Mouse (Mus musculus) liver, embryonic 15.5 days (tissue): ENCODE measurements around the gene Stradb. TPM values are rescaled to one million over a fixed set of nuclear protein-coding genes. Genes with fewer than 3 reads are reported as not detected.
"Not testable (repeated sequence)": the region's sequence is repeated elsewhere in the genome, so short reads cannot be mapped to it uniquely, and the experiment has no call there.

Source experiments
- ATAC-seq: fragments of 200-750 bp; cut with Nextera tagmentation; 2 replicates; pipeline ENCODE4 v1.8.0; 2017; ENCODE audit warnings: moderate number of reproducible peaks, mild to moderate bottlenecking, moderate library complexity; ENCODE audit not compliant: insufficient read depth
- H3K27ac ChIP-seq: fragments of 300-500 bp; sonication (generic); replicated peaks from 2 replicates; pipeline ENCODE4 v1.5.1; 2015; ENCODE audit warnings: mild to moderate bottlenecking, inconsistent platforms
- H3K27me3 ChIP-seq: fragments of 300-500 bp; sonication (generic); 2 replicates; pipeline ENCODE4 v1.6.1; 2015; ENCODE audit warnings: mild to moderate bottlenecking, inconsistent platforms
- H3K36me3 ChIP-seq: fragments of 300-500 bp; sonication (generic); replicated peaks from 2 replicates; pipeline ENCODE4 v1.6.1; 2015; ENCODE audit warnings: moderate library complexity, mild to moderate bottlenecking, inconsistent platforms
- H3K4me1 ChIP-seq: fragments of 300-500 bp; sonication (generic); replicated peaks from 2 replicates; pipeline ENCODE4 v1.6.1; 2015; ENCODE audit warnings: inconsistent platforms
- H3K4me2 ChIP-seq: fragments of 300-500 bp; sonication (generic); 2 replicates; pipeline ENCODE4 v1.6.1; 2015; ENCODE audit warnings: moderate library complexity, mild to moderate bottlenecking, inconsistent platforms
- H3K4me3 ChIP-seq: fragments of 300-500 bp; sonication (generic); replicated peaks from 2 replicates; pipeline ENCODE4 v1.5.1; 2015; ENCODE audit warnings: mild to moderate bottlenecking, inconsistent platforms
- H3K9ac ChIP-seq: fragments of 300-500 bp; sonication (generic); 2 replicates; pipeline ENCODE4 v1.6.1; 2015; ENCODE audit warnings: moderate library complexity, mild to moderate bottlenecking, inconsistent platforms
- H3K9me3 ChIP-seq: fragments of 300-500 bp; sonication (generic); replicated peaks from 2 replicates; pipeline ENCODE4 v1.6.1; 2016; ENCODE audit warnings: inconsistent platforms
- WGBS: fragments of 180-500 bp; shearing (Covaris S2); methylation state at CpG from one replicate; pipeline ENCODE4 v1.1.7; 2015; ENCODE audit warnings: mixed read lengths; ENCODE audit not compliant: insufficient replicate concordance; 5-methylcytosine and 5-hydroxymethylcytosine counted together
- polyA plus RNA-seq: library from polyadenylated mRNA; unstranded; fragments of >200 nt; fragmentation: Nextera tagmentation; extraction: Ambion mirVana; gene quantifications from 2 replicates; pipeline ENCODE4 v1.2.1, GENCODE M21; 2015

The Stradb gene
- polyA plus RNA-seq, 1 experiment from 2014 or later: 48.9 TPM

DNA sequence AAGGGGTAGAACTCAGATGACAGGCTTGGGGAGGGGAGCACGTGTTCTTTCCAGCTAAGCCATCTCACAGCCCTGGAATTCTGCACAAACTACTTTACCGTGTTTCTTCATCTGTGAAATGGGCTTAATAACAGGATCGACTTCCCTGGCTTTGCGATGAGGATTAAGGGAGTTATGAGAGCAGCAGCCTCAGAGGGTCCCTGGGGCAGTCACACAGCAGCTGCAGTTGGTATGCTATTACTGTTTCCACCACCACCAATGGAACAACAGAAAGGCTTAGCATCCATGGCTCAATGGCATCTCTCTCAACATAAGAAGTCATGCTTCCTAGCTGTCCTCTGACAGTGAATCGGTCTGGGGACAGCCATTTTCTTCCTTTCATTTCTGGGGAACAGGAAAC is 20.8 kb upstream of the Stradb start:
- Histone ChIP-seq H3K9ac (peak overlapping the region; percentile 25), H3K27me3 (no peaks in the 10 kb centered on the region), H3K36me3 (peaks cover 31% of the 10 kb centered on the region), H3K4me1 (peaks cover 78% of the 10 kb centered on the region), H3K27ac (peak overlapping the region; percentile 97), H3K4me2 (peak overlapping the region; percentile 69), H3K4me3 (no peak overlapping the region), H3K9me3 (no peaks in the 10 kb centered on the region)
- WGBS: 80% methylated on average over 5 of the region's 5 CpGs
- no peak for ATAC-seq

DNA sequence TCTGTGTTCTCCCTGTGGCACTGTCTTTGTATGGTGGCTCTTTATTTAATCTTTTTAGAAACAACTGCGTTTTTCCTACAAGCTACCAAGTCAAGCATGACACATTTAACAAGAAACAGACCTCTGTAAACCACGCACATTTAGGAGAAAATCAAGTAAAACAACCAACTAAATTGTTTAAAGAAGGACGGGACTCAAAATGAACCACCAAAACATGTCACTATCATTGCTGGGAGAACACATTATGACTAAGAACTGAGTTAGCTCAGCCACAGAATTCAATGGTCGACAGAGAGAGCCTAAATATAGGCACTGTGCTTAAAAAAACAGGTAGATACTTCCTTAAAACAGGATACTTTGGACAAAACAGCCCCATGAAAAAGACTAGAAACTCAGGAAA is 20.3 kb upstream of the Stradb start:
- Histone ChIP-seq H3K36me3 (peaks cover 28% of the 10 kb centered on the region), H3K27me3 (no peaks in the 10 kb centered on the region), H3K4me3 (peak overlapping the region; percentile 52), H3K27ac (peak overlapping the region; percentile 97), H3K9me3 (no peaks in the 10 kb centered on the region), H3K4me1 (peaks cover 77% of the 10 kb centered on the region), H3K9ac (peak overlapping the region; percentile 25), H3K4me2 (peak overlapping the region; percentile 69)
- no peak for ATAC-seq
- WGBS: 35% methylated on average over 4 of the region's 4 CpGs

DNA sequence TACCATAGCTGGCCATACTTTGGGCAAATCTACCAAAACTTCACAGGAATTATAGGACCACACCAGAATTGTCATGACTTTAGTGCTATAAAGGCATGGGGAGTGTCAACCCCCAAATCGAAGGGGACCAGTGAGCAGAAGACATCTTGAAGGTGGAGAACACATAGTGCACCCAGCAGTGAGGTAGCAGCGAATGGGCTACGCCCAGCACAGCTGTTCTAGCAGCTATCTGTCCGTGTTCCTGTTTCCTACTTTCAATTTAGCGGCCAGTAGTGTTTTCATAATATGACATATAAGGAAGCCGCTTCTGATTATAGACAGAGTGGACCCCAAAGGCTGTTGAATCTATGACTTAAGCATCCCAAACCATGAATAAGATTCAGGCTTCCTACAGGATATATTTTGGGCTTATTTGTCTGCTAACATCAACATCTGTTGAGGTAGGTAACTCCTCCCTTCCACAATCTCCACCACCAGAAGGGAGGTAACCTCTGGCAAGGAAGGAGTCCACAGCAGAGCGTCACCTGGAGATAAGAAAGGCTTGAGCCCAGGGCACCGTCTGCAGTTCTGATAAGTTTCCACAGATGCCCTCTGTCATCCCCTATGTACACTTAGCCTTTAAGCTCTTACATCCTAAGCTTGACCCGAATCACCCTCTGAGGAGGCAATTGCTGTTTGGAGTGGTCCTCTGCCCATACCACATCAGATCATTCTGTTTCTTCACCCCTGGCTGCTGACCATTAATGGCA is 19.5 kb upstream of the Stradb start:
- H3K36me3 ChIP-seq: peaks cover 32% of the 10 kb centered on the region
- H3K27ac ChIP-seq: peak overlapping the region; percentile 97
- peak overlapping the region; percentile 58 for H3K9ac ChIP-seq
- H3K27me3 ChIP-seq: no peaks in the 10 kb centered on the region
- peak overlapping the region; percentile 69 for H3K4me2 ChIP-seq
- peak overlapping the region; percentile 52 for H3K4me3 ChIP-seq
- ATAC-seq: peak; percentile 97
- WGBS: 16% methylated on average over 9 of the region's 9 CpGs
- peaks cover 84% of the 10 kb centered on the region for H3K4me1 ChIP-seq
- no peaks in the 10 kb centered on the region for H3K9me3 ChIP-seq

DNA sequence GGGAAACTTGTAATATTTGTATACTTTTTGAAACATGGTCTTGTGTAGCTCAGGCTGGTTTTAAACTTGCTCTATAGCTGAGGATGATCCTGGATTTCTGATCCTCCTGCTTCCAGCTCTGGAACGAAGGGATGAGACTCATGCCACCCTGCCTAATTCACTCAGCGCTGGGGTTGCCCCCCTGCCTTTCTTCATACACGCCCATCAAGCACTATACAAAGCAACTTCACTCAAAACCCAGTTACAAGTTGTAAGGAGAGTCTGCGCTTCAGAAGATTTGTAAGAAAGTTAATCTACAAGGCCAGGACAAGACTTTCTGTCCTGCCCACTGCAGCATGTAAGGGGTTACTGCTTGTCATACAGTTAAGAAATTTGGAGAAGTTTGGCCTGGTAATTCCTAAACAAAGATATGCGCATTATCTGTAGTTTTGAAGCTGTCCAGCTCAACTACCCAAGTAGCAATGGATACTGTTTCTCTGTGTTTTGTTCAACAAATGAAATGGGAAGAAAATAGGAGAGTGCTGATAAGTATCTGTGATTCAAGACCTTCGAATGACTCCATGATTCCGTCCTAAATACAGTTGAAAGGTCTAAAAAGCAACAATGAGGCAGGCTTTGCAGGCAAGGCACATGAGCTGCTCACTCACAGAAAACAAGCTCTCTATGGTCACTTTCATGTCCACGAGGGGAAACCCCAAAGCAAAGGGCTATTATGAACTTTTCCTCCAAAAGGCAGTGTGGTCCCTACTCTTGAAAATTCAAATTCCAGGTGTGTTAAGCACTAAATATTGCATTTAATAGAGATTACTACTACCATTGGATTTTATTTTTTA is 18.5 kb upstream of the Stradb start:
- no peak for ATAC-seq
- H3K4me3 ChIP-seq: peak overlapping the region; percentile 52

DNA sequence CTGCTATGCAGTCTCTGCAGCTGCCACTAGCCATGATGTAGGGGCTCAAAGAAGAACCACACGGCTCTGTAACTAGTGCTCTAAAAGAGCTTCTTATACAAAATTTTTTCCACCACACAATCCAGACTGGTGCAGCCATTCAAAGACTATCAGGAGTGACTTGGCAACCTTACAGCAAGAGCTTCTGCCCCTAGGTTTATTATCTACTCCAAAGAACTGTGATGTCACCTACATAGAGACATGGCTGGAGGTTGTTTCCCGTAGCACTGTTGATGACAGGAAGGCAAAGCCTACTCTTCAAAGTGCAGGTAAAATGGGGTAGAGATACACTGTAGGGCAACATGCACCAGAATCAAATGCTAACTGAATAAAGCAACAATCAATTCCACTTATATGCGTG is 17.6 kb upstream of the Stradb start:
- Histone ChIP-seq H3K36me3 (peaks cover 35% of the 10 kb centered on the region), H3K9ac (peak overlapping the region; percentile 58), H3K9me3 (no peaks in the 10 kb centered on the region), H3K27me3 (no peaks in the 10 kb centered on the region), H3K4me3 (peak overlapping the region; percentile 52), H3K4me2 (peak overlapping the region; percentile 69), H3K27ac (peak overlapping the region; percentile 97), H3K4me1 (peaks cover 91% of the 10 kb centered on the region)
- ATAC-seq: peak; percentile 30
- 36% methylated on average over 3 of the region's 3 CpGs for WGBS

More for the DNA sequence above, 18.5 kb upstream of the Stradb start:
- peaks cover 88% of the 10 kb centered on the region for H3K4me1 ChIP-seq
- H3K27ac ChIP-seq: peak overlapping the region; percentile 97
- H3K4me2 ChIP-seq: peak overlapping the region; percentile 69
- WGBS: 35% methylated on average over 8 of the region's 8 CpGs
- H3K9me3 ChIP-seq: no peaks in the 10 kb centered on the region
- H3K27me3 ChIP-seq: no peaks in the 10 kb centered on the region
- peaks cover 33% of the 10 kb centered on the region for H3K36me3 ChIP-seq
- H3K9ac ChIP-seq: peak overlapping the region; percentile 58

DNA sequence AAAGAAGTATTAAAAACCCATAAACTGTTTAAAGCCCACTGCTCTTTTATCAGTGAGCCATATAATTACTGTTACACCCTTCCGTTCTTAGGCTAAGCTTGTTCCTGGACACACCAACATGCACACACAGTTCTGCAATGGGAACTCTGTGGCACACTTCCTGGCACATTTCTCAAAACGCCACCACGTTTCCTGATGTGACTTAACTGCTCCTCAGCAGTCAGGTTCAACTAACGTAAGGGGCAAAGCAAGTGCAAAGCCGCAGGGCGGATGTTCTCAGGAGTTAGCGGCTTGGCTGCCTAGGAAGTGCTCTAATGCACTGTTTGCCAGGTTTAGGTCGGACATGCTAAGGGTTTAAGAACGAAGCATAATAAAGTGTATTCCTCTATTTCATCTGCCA is 17.1 kb upstream of the Stradb start:
- Histone ChIP-seq H3K4me2 (peak overlapping the region; percentile 69), H3K27ac (peak overlapping the region; percentile 97), H3K9ac (peak overlapping the region; percentile 58), H3K9me3 (no peaks in the 10 kb centered on the region), H3K27me3 (no peaks in the 10 kb centered on the region), H3K4me1 (peaks cover 91% of the 10 kb centered on the region), H3K36me3 (peaks cover 35% of the 10 kb centered on the region), H3K4me3 (peak overlapping the region; percentile 39)
- no peak for ATAC-seq
- 11% methylated on average over 9 of the region's 9 CpGs for WGBS

DNA sequence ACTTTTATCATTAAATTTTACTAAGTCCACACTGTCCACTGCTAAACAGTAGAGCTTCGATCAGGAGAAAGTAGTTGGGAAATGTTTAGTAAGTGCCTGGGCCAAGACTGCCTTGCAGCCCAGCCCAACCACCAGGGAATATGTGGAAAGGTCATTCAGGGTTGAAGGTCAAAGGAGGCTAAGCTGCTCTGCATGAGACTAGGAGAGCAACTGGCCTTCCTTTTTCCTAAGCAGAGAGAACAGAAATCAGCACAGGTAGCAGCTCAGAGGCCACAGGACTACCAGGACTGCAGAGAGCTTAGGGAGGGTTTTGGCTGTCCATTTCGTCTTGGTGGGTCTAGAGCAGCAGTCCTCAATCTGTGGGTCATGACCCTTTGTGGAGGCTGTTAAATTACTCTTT is 15.4 kb upstream of the Stradb start:
- no peak for ATAC-seq
- Histone ChIP-seq H3K36me3 (peaks cover 24% of the 10 kb centered on the region), H3K27ac (peak overlapping the region; percentile 80), H3K9ac (peak overlapping the region; percentile 44; the same call in 1 of the 2 replicates), H3K4me3 (no peak overlapping the region), H3K9me3 (no peaks in the 10 kb centered on the region), H3K4me2 (peak overlapping the region; percentile 45), H3K27me3 (no peaks in the 10 kb centered on the region), H3K4me1 (peaks cover 91% of the 10 kb centered on the region)
- WGBS: 58% methylated on average over 2 of the region's 2 CpGs

DNA sequence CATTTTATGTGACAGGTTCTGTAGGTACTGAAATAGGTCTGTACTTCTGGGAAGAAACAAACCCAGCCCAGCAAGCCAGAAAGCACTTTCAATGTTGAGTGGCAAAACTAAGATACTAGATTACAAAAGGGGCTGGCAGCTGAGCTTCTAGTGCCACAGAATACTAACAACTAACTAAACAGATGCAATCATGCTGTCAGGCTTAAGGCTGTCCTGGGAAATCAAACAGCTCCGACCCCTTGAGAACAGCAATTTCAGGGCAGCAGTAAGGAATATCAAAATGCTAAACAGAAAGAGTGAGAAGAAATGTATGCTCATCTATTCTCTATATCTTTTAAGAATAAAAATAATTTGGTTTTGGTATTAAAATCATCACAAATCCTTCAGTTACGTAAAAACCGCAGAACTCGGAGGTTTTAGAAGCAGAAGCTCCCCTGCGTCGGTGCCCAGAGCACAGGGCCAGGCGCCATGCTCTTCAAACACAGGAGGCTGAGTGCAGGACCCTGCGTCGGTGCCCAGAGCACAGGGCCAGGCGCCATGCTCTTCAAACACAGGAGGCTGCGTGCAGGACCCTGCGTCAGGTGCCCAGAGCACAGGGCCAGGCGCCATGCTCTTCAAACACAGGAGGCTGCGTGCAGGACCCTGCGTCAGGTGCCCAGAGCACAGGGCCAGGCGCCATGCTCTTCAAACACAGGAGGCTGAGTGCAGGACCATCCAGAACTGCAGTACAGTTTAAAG is 14.4 kb upstream of the Stradb start:
- Histone ChIP-seq H3K27ac (peak overlapping the region; percentile 98), H3K4me1 (peaks cover 94% of the 10 kb centered on the region), H3K9ac (0 out of 2 replicates have a peak overlapping the region, but pooled peaks have one; percentile 9), H3K36me3 (peaks cover 24% of the 10 kb centered on the region), H3K4me2 (0 out of 2 replicates have a peak overlapping the region, but pooled peaks have one; percentile 16)
- 85% methylated on average over 16 of the region's 16 CpGs for WGBS
- not testable (repeated sequence) for H3K27me3 ChIP-seq, ATAC-seq, H3K4me3 ChIP-seq, H3K9me3 ChIP-seq

DNA sequence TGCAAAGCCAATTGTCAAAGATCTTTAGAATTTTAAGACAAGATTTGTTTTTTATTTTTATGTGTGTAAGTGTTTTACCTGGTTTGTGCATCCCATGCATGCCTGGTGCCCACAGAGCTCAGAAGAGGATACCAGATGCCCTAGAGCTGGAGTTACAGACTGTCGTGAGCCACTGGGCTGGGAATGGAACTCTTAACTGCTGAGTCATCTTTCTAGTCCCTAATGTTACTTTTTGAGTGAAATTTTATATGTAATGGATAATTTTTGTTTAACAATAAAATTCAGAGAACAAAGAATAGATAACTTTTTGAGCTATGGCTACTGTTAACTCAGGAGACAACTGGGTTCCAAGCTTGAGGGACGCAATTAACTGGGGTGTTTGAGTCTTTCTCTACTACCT is 13.6 kb upstream of the Stradb start:
- peaks cover 24% of the 10 kb centered on the region for H3K36me3 ChIP-seq
- ATAC-seq: no peak
- WGBS: 54% methylated on average over 2 of the region's 2 CpGs
- peak overlapping the region; percentile 39; the same call in 1 of the 2 replicates for H3K9ac ChIP-seq
- no peaks in the 10 kb centered on the region for H3K27me3 ChIP-seq
- no peaks in the 10 kb centered on the region for H3K9me3 ChIP-seq
- peak overlapping the region; percentile 98 for H3K27ac ChIP-seq
- peaks cover 95% of the 10 kb centered on the region for H3K4me1 ChIP-seq
- H3K4me2 ChIP-seq: peak overlapping the region; percentile 63
- 0 out of 2 replicates have a peak overlapping the region, but pooled peaks have one; percentile 7 for H3K4me3 ChIP-seq

DNA sequence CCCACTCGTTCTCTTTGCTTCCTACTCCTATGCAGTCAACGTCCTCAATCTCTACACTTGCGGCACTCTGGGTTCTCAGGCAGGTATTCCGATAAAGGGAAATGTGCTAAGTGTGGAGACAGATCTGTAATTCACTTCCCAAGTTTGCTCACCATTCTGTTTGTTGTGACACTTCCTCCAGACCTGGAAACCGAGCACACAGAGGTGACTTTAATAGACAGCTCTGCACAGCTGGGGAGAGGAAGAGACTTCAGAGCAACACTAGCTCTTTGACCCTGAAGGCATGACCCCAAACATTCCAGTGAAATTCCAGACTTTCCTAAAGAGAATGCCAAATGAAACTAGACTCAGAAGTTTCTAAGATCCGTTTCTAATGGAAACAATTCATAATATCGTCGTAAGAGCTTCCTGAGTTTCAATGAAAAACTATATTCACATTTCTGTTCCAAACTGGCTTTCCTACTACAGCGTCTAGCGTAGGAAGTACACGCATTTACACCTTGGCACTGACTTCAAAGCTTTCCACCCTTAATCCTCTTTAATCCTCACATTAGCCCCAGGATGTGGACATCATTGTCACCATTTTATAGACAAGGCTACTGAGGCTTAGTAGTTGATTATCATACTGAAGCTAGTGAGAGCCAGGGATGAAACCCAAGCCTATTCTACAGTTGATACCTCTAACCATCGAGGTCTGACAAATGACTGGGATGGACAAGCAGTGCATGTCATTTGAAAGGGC is 12.0 kb upstream of the Stradb start:
- peak overlapping the region; percentile 33 for H3K4me3 ChIP-seq
- peaks cover 24% of the 10 kb centered on the region for H3K36me3 ChIP-seq
- no peak for ATAC-seq
- no peaks in the 10 kb centered on the region for H3K27me3 ChIP-seq
- peak overlapping the region; percentile 46; the same call in 1 of the 2 replicates for H3K9ac ChIP-seq
- no peaks in the 10 kb centered on the region for H3K9me3 ChIP-seq
- peaks cover 94% of the 10 kb centered on the region for H3K4me1 ChIP-seq
- H3K4me2 ChIP-seq: peak overlapping the region; percentile 63
- H3K27ac ChIP-seq: peak overlapping the region; percentile 98
- WGBS: 57% methylated on average over 12 of the region's 12 CpGs
